Mouse (Mus musculus): ENCODE measurements around the gene Macrod1.

Macrod1 gene

DNA sequence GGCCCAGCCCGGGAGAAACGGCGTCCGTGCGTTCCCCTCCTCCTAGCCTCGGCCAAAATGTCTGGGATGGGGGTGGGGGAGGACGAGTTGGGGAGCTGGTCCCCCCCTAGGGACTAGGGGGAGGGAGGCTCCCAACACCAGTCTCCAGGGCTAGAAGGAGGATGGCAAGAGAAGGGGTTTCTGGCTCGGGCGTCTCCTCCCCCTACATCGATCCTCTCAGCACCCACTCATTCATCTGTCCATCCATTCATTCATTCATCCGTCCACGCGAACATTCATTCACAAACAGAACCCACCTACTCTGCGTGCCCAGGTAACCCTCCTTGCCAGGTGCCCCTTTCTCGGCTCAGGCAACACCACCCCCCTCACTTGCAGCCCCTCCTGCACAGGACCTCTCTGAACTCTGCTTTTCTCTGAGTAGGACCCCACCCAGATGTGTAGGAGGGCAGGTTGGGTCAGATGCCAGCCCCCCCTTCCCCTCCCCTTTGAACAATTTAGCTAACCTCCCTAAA, 109.6 kb downstream of the Macrod1 start:
- DNase-seq (ENCODE audit: extremely low spot score, low read depth, low spot score) = no peak

DNA sequence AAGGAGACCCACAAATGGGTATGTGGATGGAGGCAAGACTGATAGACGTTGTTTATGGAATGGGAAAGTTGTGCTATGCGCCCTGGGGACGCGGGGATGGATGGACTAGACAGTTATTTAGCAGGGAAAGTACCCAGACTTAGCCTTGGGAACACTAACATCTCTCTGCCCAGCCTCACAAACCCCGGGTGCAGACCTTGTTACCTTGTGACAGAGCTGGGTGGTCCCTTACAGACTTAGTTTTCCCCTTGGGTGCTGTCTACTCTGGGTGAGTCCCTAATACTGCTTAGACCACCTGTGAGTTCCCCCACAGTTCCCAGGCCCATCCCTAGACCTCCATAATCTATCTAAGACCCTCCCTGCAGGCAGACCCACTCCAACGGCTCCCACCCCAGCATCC, 110.2 kb downstream of the Macrod1 start:
- no peak for DNase-seq (ENCODE audit: extremely low spot score, low read depth, low spot score)

DNA sequence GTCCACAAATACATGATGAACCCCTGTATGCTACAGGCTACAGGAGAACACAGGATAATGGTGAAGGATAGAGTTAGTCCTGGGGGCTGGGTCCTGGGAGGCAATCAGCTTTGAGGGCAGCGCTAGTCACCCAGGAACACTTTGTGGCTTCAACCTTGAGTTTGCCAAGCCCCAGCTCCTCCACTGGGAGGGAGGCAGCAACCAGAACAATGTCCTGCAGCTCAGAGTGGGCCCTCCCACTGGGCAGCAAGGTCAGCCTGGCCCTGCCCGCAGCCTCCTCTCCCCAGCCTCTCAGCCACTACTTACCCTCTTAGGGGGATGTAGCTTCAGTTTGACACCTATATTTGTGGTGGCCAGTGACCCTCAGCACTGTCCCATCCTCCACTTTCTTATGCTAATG, 111.8 kb downstream of the Macrod1 start:
- no peak for DNase-seq (ENCODE audit: extremely low spot score, low read depth, low spot score)

DNA sequence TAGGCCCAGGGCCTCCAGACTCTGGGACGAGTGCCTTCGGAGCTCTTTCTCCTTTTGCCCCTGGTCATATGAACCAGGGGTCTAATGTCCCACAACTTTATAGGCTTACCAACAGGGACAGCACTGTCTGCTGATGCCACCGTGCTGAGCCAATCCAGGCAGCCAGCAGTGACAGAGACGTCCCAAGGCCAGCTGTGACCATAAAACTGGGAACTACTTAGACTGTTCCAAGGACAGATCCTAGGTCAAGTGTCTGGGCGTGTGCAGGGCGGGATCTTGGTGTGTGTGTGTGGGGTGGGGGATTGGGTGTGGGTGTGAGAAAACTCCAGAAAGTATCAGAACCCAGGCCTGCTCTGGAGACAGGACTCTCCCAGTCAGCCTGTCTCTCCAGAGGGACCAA, 114.3 kb downstream of the Macrod1 start:
- DNase-seq (ENCODE audit: extremely low spot score, low read depth, low spot score) = no peak

DNA sequence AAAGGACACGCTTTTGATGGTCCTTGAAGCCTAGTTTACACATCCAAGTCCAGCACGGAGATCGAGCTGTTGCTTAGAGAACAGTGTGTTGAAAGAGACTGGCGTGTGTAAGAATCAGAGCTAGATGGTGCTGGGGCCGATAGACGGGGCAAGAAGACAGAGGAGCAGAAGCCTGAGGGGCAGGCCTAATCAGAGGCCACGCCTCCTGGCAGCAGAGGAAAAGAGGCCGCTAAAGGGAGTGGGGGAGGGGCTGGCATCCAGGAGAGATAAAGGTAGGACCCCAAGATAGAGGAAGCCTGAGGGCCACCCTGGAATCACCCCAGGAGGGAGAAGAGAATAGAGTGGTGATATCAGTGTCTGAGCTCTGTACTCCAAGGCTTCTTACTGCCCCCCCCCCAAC, 114.8 kb downstream of the Macrod1 start:
- no peak for DNase-seq (ENCODE audit: extremely low spot score, low read depth, low spot score)

DNA sequence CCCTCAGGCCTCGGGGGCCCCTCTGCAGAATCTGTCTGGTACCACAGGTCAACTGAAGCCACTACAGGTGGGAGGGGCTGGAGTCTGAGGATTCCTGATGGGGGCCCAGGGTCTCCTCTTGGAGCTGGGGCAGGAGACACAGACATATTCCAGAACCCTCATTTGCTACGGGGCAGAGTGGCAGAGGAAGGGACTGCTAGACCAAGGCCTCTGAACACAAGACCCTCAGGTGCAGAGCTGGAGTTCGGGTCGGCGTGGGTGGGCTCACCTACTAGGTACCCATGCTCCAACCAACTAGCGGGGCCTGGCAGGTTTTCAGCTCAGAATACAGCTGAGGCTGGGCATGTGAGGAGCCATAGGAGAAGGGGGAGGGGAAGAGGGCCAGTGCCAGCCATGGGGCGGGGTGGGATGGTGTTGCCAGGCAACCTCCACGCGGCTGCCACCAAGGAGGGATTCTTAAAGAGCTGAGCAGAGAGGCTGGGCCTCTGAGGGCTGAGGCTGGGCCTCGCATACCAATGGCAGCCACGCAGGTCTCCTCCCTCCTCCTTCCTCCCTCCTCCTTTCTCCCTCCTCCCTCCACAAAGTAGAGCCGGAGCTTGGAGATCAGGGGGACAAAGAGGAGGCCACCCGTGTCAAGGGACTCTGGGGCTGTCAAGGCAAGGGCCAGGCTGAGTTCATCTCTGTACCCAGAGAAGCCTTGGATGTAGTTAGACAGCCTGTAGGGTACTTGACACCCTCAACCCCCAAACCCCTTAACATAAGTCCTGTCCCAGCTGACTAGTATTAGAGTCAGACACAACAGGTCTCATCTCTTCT, 115.6 kb downstream of the Macrod1 start:
- DNase-seq (ENCODE audit: extremely low spot score, low read depth, low spot score) = no peak

DNA sequence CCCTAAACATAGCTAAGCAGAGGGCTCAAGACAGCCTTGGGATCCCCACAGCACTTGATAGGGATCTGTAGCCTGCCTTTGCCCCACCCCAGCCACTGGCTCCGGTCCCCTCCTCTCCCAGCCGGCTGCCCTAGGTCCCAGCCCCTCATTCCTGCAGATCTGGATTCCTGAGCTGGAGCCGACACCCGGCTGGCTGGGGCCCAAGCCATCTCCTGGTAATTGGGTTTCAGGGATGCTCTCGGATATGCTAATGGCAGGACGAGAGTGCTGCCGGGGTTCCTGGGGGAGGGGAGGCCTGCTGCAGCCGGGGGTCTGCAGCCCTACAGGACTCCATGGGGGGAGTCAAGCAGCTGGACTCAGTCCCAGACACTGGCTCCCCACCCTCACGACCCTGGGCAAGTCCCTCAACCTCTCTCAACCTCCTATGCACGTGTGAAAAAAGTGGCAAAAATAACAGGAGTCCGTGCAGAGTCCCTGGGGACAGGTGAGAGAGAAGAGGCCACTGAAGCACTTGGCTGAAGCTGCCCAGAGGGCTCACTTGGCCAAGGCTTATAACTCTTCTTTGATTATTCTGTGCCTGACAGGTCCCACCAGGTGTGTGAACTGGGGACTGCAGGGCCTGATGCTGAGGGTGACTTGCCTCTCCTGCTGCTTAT, 119.6 kb downstream of the Macrod1 start:
- DNase-seq (ENCODE audit: extremely low spot score, low read depth, low spot score) = no peak

DNA sequence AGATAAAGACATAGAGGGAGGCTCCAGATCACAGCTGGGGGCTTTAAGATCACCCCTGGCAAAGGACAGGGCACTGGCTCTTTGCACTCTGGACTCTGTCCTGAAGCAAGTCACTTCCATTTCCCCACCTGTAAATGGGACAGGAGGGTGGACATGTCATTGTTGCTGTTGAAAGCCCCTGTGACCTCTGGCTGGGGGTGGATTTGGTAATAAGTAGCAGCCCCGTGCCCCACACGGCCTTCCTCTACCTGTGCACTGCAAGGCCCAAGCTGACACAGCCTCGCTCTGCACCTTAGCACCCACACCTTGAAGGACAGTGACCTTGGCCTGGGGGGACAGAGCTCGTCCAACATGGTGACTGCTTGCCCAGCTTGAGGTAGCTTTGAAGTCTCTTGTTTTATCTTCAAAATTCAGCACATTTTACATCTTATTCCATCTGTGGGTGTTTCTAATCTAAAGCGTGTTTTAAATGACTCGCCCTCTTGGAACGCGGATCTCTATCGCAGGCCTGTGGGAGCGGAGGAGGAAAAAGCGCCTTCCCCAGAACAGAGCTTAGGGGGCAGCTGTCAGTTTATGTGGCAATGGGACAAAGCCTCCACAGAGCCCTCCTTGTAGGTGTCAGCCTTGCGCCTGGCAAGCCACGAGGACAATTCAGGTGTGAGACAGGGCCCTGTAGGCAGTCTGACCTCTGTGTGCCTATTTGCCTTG, 121.3 kb downstream of the Macrod1 start:
- no peak for DNase-seq (ENCODE audit: extremely low spot score, low read depth, low spot score)

DNA sequence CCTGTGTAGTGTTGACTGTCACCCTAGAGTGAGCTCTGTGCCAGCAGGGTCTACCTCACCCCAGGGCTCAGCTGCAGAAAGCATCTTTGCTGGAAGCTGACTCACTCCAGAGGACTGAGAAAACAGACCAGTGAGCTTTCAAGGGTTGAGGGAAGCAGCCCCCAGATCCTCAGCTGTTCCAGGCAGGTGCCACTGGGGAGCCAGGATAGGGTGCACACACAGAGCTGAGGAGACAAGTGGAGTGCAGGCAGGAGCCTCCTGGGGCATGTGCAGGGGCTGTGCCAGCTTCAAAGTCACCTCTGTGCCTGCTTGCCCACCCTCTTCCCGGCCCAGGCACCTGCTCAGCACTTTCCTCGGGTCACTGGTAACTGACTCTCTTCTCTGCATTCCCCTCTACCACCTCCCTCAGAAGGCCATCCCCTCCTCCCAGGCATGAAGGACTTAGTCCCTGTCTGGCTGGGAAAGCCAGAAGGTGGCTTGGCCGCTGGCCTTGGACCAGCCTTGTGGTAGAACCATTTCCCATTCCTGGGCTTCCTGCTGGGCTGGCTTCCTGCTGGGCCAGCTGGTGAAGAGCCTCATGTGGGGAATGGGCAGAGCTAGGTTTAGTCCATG, 122.3 kb downstream of the Macrod1 start:
- DNase-seq (ENCODE audit: extremely low spot score, low read depth, low spot score) = no peak

DNA sequence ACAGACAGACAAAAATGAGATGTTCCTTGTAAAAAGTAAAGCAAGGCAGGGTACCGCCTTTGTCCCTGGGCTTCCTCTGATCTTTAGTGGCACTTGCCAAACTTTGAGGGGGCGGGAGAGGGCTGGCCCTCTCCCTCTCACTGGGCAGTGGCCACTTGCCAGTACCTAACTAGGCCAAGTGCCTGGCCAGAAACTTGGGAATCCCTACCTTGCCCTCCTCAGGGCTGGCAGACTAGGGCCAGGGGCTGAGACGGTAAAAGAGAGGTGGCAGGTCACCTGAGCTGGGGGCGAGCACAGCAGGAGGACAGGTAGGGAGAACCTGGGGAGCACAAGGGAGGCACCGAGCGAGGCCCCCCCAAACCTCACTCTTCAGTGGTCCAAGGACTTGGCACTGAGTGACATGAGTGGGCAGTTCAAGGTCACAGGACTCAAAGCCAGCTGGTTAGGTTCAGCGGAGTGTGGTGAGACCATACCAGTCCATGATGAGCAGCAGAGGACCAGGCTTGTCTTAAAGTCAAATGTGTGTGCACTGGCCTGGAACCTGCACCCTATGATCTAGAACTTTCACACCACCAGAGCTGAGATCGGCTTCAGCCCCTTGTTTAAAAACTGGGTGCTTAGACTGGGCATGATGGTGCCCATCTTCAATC, 124.3 kb downstream of the Macrod1 start:
- DNase-seq (ENCODE audit: extremely low spot score, low read depth, low spot score) = no peak

DNA sequence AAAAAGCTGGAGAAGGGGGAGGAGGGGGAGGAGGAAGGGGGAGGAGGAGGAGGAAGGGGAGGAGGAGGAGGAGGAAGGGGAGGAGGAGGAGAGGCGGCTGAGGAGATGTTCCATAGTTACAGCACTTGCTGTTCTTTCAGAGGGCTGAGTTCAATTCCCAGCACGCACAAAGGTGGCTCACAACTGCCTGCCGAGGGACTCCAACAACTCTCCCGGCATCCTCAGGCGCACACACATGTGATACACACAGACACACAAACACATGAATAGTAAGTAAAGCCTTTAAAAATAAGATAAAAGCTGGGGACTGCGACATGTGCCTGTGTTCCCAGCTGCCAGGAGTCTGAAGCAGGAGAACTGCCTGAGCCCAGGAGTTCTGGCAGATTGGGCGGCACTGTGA, 124.9 kb downstream of the Macrod1 start:
- no peak for DNase-seq (ENCODE audit: extremely low spot score, low read depth, low spot score)

DNA sequence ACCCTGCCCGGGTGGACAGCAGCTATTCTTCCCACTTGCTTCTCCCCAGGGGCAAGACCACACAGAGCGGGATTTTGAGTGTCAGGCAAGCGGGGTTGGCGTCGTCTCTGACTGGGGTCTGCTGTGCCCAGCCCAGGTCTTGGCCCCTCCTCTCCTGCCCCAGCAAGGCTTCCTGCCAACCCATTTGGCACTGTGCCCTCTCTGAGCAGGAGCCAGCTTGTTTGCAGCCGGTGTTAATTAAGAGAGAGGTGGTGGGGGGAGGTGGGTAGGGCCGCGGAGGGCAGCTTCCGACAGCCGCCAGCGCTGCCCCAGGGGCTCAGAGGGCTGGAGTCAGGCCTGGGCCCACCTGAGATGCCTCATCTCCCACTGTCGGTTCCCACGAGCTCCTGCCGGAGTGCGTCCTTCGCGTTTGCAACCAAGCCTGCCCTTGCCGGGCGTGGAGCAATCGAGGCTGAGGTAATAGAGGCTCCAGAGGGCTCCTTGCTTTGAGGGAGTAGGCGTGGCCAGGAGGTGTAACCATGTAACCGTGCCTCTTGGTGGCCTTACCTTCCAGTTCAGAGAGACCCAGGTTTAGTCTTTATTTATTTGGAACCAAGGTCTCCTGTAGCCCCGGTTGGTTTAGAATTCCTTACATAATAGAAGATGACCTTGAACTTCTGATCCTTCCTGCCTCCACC, 125.8 kb downstream of the Macrod1 start:
- DNase-seq (ENCODE audit: extremely low spot score, low read depth, low spot score) = no peak

DNA sequence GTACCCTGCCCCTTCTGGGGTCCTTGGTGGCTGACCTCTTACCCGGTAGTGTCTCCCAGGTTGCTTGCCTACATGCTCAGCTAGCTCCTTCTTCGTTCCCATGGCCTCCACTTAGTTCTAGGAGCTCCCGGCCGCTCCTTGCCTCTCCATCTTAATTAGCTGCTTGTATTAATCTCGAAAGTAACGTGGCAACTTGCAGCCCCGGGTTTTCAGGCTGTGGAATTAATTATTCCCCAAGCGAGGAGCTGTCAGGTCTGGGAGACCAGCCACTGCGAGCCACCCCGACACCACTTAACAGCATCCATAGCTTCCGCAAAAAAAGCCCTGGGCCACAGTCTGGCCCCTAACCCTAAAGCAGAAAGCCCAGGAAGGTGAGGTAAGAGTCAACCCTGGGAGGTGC, 126.8 kb downstream of the Macrod1 start:
- no peak for DNase-seq (ENCODE audit: extremely low spot score, low read depth, low spot score)

DNA sequence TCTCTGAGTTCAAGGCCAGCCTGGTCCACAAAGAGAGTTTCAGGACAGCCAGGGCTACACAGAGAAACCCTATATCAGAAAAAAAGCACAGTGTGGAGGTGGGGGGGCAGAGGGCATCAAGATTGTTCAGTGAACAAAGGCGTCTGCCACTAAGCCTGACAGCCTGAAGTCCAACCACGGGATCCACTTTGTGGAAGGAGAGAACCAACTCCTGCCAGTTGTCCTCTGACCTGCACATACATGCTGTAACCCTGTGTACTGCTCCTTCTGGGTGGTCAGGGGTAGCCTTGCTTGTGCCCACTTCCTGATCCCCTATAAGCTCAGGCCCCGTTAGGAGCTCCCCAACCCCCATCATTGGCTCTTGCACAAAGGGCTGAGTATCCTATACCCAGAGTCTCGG, 128.4 kb downstream of the Macrod1 start:
- no peak for DNase-seq (ENCODE audit: extremely low spot score, low read depth, low spot score)

DNA sequence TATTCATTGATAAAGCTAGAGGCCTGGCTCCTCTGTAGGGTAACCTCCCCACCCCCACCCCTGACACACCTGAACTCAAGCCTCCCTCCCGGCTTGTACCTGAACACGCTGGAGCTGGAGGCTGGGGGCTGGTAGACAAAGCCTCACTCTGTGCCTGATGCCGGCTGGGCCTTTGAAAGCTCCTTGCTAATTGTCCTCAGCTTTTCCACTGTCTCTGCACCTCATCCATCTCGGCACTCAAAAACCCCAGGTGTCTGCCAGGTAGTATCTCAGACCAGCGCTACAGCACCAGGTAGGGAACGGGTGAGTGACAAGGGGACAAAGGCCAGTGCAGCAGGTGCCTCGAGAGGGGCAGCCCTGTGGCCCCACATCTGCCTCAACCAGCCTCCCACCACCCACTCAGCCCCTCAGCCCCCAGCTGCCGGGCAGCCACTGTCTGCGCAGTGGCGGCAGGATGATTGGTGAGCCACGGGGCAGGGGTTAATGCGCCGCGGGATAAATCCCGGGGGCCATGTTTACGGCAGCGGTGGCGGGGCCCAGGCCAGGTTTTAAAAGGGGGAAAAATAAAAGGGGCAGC, 129.2 kb downstream of the Macrod1 start:
- no peak for DNase-seq (ENCODE audit: extremely low spot score, low read depth, low spot score)

DNA sequence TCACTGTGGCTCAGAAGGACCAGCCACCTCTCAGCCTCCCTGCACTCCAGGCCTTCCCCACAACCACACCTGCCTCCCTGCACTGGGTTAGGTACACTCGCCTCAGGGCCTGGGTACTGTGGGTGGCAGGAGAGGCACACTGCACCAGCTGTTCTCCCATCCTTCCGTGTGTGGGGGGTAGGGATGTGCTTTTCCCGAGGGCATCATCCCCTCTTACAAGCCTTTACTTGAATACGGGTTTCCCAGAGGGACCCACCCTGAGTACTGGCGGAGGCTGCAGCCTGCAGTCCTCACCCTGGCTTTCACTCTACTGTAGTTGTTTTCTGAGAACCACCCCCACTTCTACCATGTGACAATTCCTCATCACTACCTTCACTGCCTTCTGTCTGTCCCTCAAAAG, 130.5 kb downstream of the Macrod1 start:
- no peak for DNase-seq (ENCODE audit: extremely low spot score, low read depth, low spot score)

DNA sequence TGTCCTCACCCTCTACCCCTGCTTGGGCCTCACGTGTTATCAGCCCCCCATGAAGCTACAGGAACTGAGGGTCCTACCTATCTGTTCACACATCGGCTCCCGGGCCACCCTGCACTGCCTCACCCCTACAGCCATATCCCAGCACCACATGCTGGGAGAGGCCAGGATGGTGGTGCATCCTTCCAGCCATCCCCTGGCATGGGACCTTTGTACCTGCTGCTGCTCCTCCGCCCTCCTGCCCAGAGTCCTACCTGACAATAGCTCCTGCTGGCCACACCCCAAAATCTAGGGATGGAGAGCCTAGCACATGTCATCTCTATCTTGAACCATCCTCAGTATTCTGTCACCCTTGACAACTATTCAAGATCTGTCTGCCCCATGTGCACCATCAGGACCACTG, 132.4 kb downstream of the Macrod1 start:
- no peak for DNase-seq (ENCODE audit: extremely low spot score, low read depth, low spot score)

DNA sequence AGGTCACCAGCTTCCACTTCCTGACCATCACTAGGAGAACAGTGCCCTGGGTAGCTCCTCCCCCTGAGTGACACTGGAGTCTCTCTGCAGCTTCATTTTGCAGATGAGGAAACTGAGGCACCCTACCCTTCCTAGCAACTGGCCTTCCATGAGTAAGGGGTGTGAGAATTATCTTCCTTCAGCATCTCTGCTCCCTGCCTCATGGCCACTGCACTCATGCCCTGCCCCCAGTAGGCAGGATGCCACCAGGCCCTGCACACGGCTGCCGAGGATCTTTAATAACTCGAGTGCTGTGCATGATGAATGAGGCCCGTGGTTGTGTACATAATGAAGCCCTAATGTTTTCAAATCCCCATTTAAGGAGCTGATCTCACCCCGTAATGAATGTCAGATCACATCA, 134.4 kb downstream of the Macrod1 start:
- DNase-seq (ENCODE audit: extremely low spot score, low read depth, low spot score) = no peak

DNA sequence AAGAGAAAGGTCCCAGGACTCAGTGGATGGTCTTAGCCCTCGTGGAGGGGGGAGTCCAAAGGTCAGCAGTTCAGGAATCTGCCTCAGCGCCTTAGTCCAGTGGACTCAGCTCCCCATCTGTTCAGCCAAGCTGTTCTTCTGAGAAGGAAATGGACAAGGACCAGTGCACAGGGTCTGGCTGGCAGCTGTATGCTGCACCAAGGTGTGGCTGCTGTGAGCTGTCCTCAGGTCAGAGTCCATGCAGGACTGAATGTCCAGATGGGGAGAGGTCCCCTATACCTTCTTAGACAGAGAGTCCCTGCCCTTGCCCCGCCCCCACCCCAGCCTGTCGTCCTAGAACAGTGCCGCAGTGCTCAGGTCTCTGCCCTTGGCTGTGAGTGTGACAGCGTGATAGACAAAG, 135.0 kb downstream of the Macrod1 start:
- DNase-seq (ENCODE audit: extremely low spot score, low read depth, low spot score) = no peak

DNA sequence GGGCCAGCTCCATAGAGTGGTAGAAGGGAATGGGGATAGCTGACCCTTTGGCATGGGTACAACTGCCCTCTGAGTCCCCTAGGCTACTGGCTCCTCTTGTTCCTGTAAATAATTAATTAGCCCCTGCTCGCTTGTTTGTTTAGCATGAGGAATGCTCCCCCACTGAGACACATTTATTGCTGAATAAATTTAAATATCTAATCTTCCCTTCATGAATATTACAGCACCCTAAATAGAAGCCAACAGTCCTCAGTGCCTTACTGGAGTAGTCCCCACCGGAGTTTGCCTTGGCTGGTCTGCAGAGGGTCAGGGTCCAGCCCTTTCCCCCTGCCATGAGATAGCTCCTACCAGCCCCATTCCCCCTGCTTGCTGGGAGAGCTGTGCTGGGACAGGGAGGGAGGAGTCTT, 136.0 kb downstream of the Macrod1 start:
- DNase-seq (ENCODE audit: extremely low spot score, low read depth, low spot score) = no peak

Measured in hindlimb bud, embryonic 11.5 days (tissue).